Mouse (Mus musculus): ENCODE results near the gene Mmp14.

- TF ChIP-seq POLR2A (IDR thresholded peaks at IDR 0.05; ENCODE audit: borderline replicate concordance, insufficient read depth, low read length) (no peak), CTCF (IDR thresholded peaks at IDR 0.05; ENCODE audit: borderline replicate concordance, insufficient read depth, low read depth, low read length) (no peak)
These were observed 50.0 kb downstream of the Mmp14 start for GRCm38 (mm10) chr14:54481402-54481801.

Measured in cerebellum, adult 2 months (tissue).